Mouse (Mus musculus) ES-E14 (cell line): ENCODE results near the gene Nmt1. TPM values are rescaled to one million over a fixed set of nuclear protein-coding genes. Genes with fewer than 3 reads are reported as not detected.
A peak's percentile ranks its signal among the peaks of the same experiment; 100 is the strongest.

Experiments
- DNase-seq: peaks from one replicate; pipeline ENCODE4 v3.0.0-alpha.2; 2013; ENCODE audit warnings: low read depth, low spot score
- H3K27ac ChIP-seq: 2 replicates; pipeline ENCODE4 v1.5.1; 2012; ENCODE audit warnings: low read depth, mild to moderate bottlenecking, low read length, moderate library complexity, mixed read lengths; ENCODE audit not compliant: poor library complexity, insufficient read depth, severe bottlenecking
- H3K36me3 ChIP-seq: 2 replicates; pipeline ENCODE4 v1.6.1; 2012; ENCODE audit warnings: mild to moderate bottlenecking, low read length, moderate library complexity, mixed read lengths; ENCODE audit not compliant: control insufficient read depth, poor library complexity, insufficient read depth, severe bottlenecking
- H3K4me1 ChIP-seq, 2 experiments: fragments of 150-350 bp in 1 of 2; sonication (generic) in 1 of 2; 2 replicates each; pipeline ENCODE4 v1.6.1; 2012; ENCODE audit warnings: low read length in 2 of 2, mild to moderate bottlenecking in 1 of 2, mixed read lengths in 1 of 2; ENCODE audit not compliant: control insufficient read depth in 2 of 2, insufficient read depth in 2 of 2, poor library complexity in 1 of 2
- H3K4me3 ChIP-seq, 2 experiments: fragments of 150-350 bp in 1 of 2; sonication (generic) in 1 of 2; 2 replicates each; pipeline ENCODE4 v1.5.1; 2012; ENCODE audit warnings: low read length in 2 of 2, low read depth in 1 of 2, mild to moderate bottlenecking in 1 of 2, mixed read lengths in 1 of 2; ENCODE audit not compliant: insufficient read depth in 1 of 2, poor library complexity in 1 of 2, severe bottlenecking in 1 of 2
- H3K9ac ChIP-seq: 2 replicates; pipeline ENCODE4 v1.6.1; 2012; ENCODE audit warnings: low read depth, mild to moderate bottlenecking, low read length, mixed read lengths; ENCODE audit not compliant: poor library complexity, insufficient read depth, severe bottlenecking
- H3K9me3 ChIP-seq: fragments of 150-350 bp; sonication (generic); 2 replicates; pipeline ENCODE4 v1.6.1; 2012; ENCODE audit warnings: low read depth, mild to moderate bottlenecking, low read length; ENCODE audit not compliant: control insufficient read depth, insufficient read depth
- CHD2 ChIP-seq: IDR thresholded peaks from 2 replicates; pipeline ENCODE4 v1.6.1; 2014; ENCODE audit warnings: mild to moderate bottlenecking, low read depth, low read length, inconsistent platforms
- HCFC1 ChIP-seq: IDR thresholded peaks from 2 replicates; pipeline ENCODE4 v1.6.1; 2012; ENCODE audit warnings: low read length, inconsistent platforms, borderline replicate concordance; ENCODE audit not compliant: insufficient read depth
- MAFK ChIP-seq: IDR thresholded peaks from 2 replicates; pipeline ENCODE4 v1.6.1; 2014; ENCODE audit warnings: mild to moderate bottlenecking, low read depth, low read length, inconsistent platforms; ENCODE audit not compliant: insufficient read depth
- ZC3H11A ChIP-seq: IDR thresholded peaks from 2 replicates; pipeline ENCODE4 v1.6.1; 2012; ENCODE audit warnings: low read depth, mild to moderate bottlenecking, inconsistent platforms, low read length, borderline replicate concordance
- ZNF384 ChIP-seq: IDR thresholded peaks from 2 replicates; pipeline ENCODE4 v1.6.1; 2012; ENCODE audit warnings: low read depth, low read length, inconsistent platforms
- in situ Hi-C, 2 experiments: fragments of 600-800 bp; cut with MboI; formaldehyde crosslinking; loops; one replicate each; pipeline ENCODE4 v1.15.1; 2025; ENCODE audit warnings: low sequenced_read_pairs in 2 of 2, inconsistent platforms in 1 of 2; ENCODE audit not compliant: unreplicated experiment in 2 of 2
- total RNA-seq: library from RNA; depleted of rRNA; stranded (reverse); fragments of 300-350 nt; gene quantifications from 2 replicates; pipeline ENCODE4 v1.2.3, GENCODE M21; 2012

Gene Nmt1
- total RNA-seq, 1 experiment, result 61.0 TPM

GRCm38 (mm10) chr11:102992940-102993339, 35.0 kb upstream of the Nmt1 start:
- H3K4me3 ChIP-seq, result no peak overlapping the region

GRCm38 (mm10) chr11:102993420-102994029, 34.5 kb upstream of the Nmt1 start:
- peaks cover 37% of the 10 kb centered on the region for H3K36me3 ChIP-seq
- H3K27ac ChIP-seq, result no peak overlapping the region

More at GRCm38 (mm10) chr11:102992940-102993339, 35.0 kb upstream of the Nmt1 start:
- Histone ChIP-seq H3K4me1 (peaks cover 0 to 14% of the 10 kb centered on the region in 2 experiments; a peak in 1 of 4 replicates), H3K27ac (no peak overlapping the region), H3K9ac (no peak overlapping the region), H3K36me3 (peaks cover 33% of the 10 kb centered on the region), H3K9me3 (no peaks in the 10 kb centered on the region)
- DNase-seq, result peak; percentile 52
- no peak for TF ChIP-seq HCFC1
- TF ChIP-seq ZC3H11A, result peak; percentile 32; the same call in 1 of the 2 replicates
- no peak for TF ChIP-seq MAFK
- in situ Hi-C loops, result loop anchor here in 1 of 2 experiments (10.0 kb wide), 1 partner anchor 98 kb away; no protein-coding TSS in a partner anchor

DNA sequence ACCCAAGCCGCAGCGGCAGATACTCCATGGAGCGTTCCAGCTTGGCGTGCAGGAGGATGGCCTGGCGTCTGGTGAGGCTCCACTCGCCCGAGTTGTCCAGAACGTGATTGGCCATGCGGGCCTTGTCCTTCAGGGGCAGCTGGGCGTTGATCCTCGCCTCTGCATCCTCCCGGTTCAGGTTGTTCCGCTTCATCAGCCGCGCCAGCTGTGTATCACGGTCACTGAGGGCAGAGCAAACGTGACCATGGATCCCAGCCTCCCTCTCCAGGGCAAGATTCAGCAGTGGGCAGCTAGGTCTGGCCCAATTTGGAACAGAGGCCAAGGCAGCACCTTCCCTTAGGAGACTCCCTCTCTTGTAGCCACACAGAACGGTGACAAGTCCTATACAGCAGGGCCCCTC, 33.0 kb upstream of the Nmt1 start:
- H3K27ac ChIP-seq, result no peak overlapping the region
- peaks cover 0 to 14% of the 10 kb centered on the region in 2 experiments; a peak in 1 of 4 replicates for H3K4me1 ChIP-seq
- in situ Hi-C loops, result loop anchor here in 1 of 2 experiments (10.0 kb wide), 1 partner anchor 100 kb away; no protein-coding TSS in a partner anchor

More at GRCm38 (mm10) chr11:102993420-102994029, 34.5 kb upstream of the Nmt1 start:
- no peak for DNase-seq
- Histone ChIP-seq H3K4me3 (no peak overlapping the region), H3K9me3 (no peaks in the 10 kb centered on the region), H3K4me1 (peaks cover 0 to 14% of the 10 kb centered on the region in 2 experiments; a peak in 1 of 4 replicates), H3K9ac (no peak overlapping the region)
- TF ChIP-seq MAFK, result no peak
- no peak for TF ChIP-seq CHD2
- no peak for TF ChIP-seq ZNF384
- no peak for TF ChIP-seq HCFC1
- TF ChIP-seq ZC3H11A, result no peak
- in situ Hi-C loops, result loop anchor here in 1 of 2 experiments (10.0 kb wide), 1 partner anchor 99 kb away; no protein-coding TSS in a partner anchor

DNA sequence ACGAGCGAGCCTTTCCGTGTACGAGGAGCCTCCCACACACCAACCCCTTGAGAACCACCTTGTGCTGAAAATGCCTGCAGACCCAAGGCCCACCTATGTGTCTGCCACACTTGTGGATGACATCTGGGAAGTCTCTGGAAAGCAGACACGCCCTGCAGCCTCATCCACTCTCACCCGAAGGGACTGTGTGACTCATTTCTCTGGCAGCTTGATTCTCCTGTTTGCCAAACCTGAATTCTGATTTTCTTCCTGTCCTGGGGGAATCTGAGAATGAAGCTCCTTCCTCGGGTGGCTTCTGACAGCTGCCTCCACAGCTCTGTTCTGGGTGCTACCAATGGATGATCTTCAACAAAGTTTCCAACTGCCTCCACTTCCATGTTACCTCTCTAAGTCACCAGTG, 31.6 kb upstream of the Nmt1 start:
- H3K36me3 ChIP-seq, result peaks cover 51% of the 10 kb centered on the region
- in situ Hi-C loops, result loop anchor here in 1 of 2 experiments (10.0 kb wide), 1 partner anchor 102 kb away; no protein-coding TSS in a partner anchor
- H3K27ac ChIP-seq, result no peak overlapping the region
- H3K4me3 ChIP-seq, result no peak overlapping the region
- H3K9me3 ChIP-seq, result no peaks in the 10 kb centered on the region
- DNase-seq, result no peak
- H3K9ac ChIP-seq, result no peak overlapping the region
- peaks cover 0 to 14% of the 10 kb centered on the region in 2 experiments; a peak in 1 of 4 replicates for H3K4me1 ChIP-seq
- TF ChIP-seq CHD2 (no peak), MAFK (no peak), ZC3H11A (no peak), ZNF384 (no peak), HCFC1 (no peak)

More for the DNA sequence above, 33.0 kb upstream of the Nmt1 start:
- Histone ChIP-seq H3K4me3 (no peak overlapping the region), H3K9ac (no peak overlapping the region), H3K36me3 (peaks cover 48% of the 10 kb centered on the region), H3K9me3 (no peaks in the 10 kb centered on the region)
- no peak for TF ChIP-seq HCFC1
- no peak for DNase-seq
